Mouse (Mus musculus) E14TG2a.4 (cell line): ENCODE data around the gene Wdr90.
A peak's percentile ranks its signal among the peaks of the same experiment; 100 is the strongest.
"Not testable (repeated sequence)": the region's sequence is repeated elsewhere in the genome, so short reads cannot be mapped to it uniquely, and the experiment has no call there.

Experiments used
- H3K27me3 ChIP-seq: 2 replicates; pipeline ENCODE4 v1.6.1; 2014; ENCODE audit warnings: low read length, control low read depth; ENCODE audit not compliant: insufficient read depth
- H3K36me3 ChIP-seq: 2 replicates; pipeline ENCODE4 v1.6.1; 2014; ENCODE audit warnings: low read length, control low read depth; ENCODE audit not compliant: insufficient read depth
- H3K4me1 ChIP-seq: replicated peaks from 2 replicates; pipeline ENCODE4 v1.6.1; 2014; ENCODE audit warnings: low read depth, low read length, control low read depth
- H3K4me3 ChIP-seq: replicated peaks from 2 replicates; pipeline ENCODE4 v1.5.1; 2014; ENCODE audit warnings: mild to moderate bottlenecking, low read length
- H3K9me3 ChIP-seq: 2 replicates; pipeline ENCODE4 v1.6.1; 2014; ENCODE audit warnings: low read length, control low read depth
- CTCF ChIP-seq: conservative IDR thresholded peaks from 2 replicates; pipeline ENCODE4 v1.5.1; 2014; ENCODE audit warnings: low read length
- NANOG ChIP-seq: IDR thresholded peaks from 2 replicates; pipeline ENCODE4 v1.6.1; 2014; ENCODE audit warnings: borderline replicate concordance, low read length, mixed read lengths
- POU5F1 ChIP-seq: IDR thresholded peaks from 2 replicates; pipeline ENCODE4 v1.6.1; 2014; ENCODE audit warnings: low read length, borderline replicate concordance

The Wdr90 gene

GRCm38 (mm10) chr17:25875171-25876136, 14.2 kb upstream of the Wdr90 start:
- Histone ChIP-seq H3K4me1 (peaks cover 65% of the 10 kb centered on the region), H3K36me3 (peaks cover 36% of the 10 kb centered on the region), H3K4me3 (peak overlapping the region; percentile 90), H3K27me3 (no peaks in the 10 kb centered on the region; the same call in 1 of the 2 replicates), H3K9me3 (no peaks in the 10 kb centered on the region)
- TF ChIP-seq POU5F1: no peak
- no peak for TF ChIP-seq CTCF
- no peak for TF ChIP-seq NANOG

DNA sequence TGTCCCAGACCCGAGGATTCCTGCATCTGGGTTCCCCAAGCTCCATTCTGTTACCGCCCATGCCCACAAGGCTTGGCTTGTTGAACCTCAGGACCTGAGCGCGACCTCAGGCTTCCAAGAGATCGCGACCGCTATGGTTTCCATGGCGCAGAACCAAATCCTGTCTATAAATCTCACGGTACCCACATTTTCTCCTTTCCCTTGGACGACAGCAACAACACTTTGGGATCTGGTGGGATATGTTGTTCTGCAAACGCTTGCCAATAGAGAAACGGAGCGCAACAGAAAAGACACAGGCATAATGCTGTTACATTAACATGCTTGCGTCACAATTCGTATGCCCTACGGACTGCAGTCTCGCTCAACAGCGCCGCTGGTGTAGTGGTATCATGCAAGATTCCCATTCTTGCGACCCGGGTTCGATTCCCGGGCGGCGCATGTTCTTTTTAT, 13.4 kb upstream of the Wdr90 start, which contains the start of gene Mettl26:
TSS of gene Mettl26 (plus strand) at position 354 of the 450 bp plus-strand sequence.
- Histone ChIP-seq H3K9me3 (no peaks in the 10 kb centered on the region), H3K4me1 (peaks cover 59% of the 10 kb centered on the region), H3K27me3 (no peaks in the 10 kb centered on the region; the same call in 1 of the 2 replicates), H3K36me3 (peaks cover 30% of the 10 kb centered on the region), H3K4me3 (peak within 1 kb of the TSS; percentile 90)
- TF ChIP-seq POU5F1: no peak
- TF ChIP-seq NANOG: no peak
- TF ChIP-seq CTCF: no peak

GRCm38 (mm10) chr17:25874148-25874720, 12.9 kb upstream of the Wdr90 start:
- Histone ChIP-seq H3K9me3 (no peaks in the 10 kb centered on the region), H3K27me3 (no peaks in the 10 kb centered on the region; the same call in 1 of the 2 replicates), H3K4me1 (peaks cover 58% of the 10 kb centered on the region), H3K36me3 (peaks cover 26% of the 10 kb centered on the region), H3K4me3 (peak overlapping the region; percentile 90)
- TF ChIP-seq NANOG: no peak
- TF ChIP-seq POU5F1: no peak
- no peak for TF ChIP-seq CTCF

DNA sequence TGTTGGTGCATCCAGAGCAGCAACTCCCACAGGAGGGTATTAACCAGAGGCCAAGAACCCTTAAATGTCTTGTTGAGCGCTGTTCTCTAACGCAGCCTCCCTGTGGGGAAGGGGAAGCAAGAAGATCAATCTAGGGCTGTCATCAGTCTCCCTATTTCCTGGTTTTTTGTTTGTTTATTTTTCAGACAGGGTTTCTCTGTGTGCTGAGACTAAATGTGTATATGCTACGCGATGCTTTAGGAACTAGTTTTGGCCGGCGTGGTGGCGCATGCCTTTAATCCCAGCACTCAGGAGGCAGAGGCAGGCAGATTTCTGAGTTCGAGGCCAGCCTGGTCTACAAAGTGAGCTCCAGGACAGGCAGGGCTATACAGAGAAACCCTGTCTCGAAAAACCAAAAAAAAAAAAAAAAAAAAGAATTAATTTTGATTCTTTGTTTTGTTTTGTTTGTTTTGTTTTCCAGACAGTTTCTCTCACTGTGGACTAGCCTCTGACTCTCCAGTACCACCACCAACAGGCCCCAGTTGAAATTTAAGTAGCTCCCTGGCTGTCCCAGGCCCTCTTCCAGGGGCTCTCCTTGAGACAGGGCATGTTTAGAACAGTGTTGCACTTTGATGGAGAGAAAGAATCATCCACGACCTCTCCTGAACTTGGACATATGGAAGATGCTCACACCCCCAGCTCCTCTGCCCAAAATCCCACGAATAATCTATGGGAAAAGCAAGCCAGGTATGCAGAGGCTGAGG, 12.3 kb upstream of the Wdr90 start:
- Histone ChIP-seq H3K27me3 (no peaks in the 10 kb centered on the region; the same call in 1 of the 2 replicates), H3K4me1 (peaks cover 57% of the 10 kb centered on the region), H3K4me3 (peak overlapping the region; percentile 90), H3K36me3 (peaks cover 20% of the 10 kb centered on the region), H3K9me3 (no peaks in the 10 kb centered on the region)
- TF ChIP-seq POU5F1: no peak
- no peak for TF ChIP-seq NANOG
- TF ChIP-seq CTCF: no peak

DNA sequence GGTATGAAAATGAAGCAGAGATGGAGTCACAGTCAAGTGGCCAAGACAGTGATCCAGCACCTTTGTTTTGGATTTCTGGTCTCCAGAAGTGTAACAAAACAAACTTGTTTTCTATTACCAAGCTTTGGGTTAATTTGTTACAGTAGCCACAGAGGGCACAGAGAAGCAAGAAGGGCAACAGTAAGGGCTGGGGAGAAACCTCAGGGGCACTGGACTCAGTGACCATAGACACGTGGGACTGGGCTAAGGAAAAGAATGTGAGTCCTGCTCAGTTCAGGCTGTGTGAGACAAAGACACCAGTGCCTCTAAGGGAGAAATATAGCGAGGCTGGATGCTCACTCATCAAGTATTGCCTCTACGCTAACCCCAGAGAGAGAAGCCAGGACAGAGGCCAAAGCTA, 11.4 kb upstream of the Wdr90 start:
- Histone ChIP-seq H3K4me1 (peaks cover 52% of the 10 kb centered on the region), H3K27me3 (no peaks in the 10 kb centered on the region; the same call in 1 of the 2 replicates), H3K4me3 (no peak overlapping the region), H3K9me3 (no peaks in the 10 kb centered on the region), H3K36me3 (peaks cover 11% of the 10 kb centered on the region)
- TF ChIP-seq CTCF: no peak
- TF ChIP-seq POU5F1: no peak
- no peak for TF ChIP-seq NANOG

- H3K36me3 ChIP-seq, H3K9me3 ChIP-seq, H3K27me3 ChIP-seq, H3K4me3 ChIP-seq: not testable (repeated sequence)
- peaks cover 53% of the 10 kb centered on the region for H3K4me1 ChIP-seq
Measured at GRCm38 (mm10) chr17:25871566-25871965, 10.3 kb upstream of the Wdr90 start.

DNA sequence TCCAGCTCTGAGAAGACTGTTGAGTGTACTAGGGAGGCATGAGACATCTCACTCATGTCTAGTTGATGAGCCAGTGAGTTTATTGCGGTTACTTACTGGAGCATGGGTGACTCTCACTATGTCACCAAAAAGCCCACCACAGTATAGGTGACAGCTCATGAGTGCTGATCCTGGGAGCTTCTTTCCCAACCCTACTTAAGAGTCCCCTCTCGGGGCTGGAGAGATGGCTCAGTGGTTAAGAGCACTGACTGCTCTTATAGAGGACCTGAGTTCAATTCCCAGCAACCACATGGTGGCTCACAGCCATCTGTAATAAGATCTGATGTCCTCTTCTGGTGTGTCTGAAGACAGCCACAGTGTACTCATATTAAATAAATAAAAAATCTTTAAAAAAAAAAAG, 8.7 kb upstream of the Wdr90 start:
- H3K36me3 ChIP-seq: no peaks in the 10 kb centered on the region; the same call in 1 of the 2 replicates
- TF ChIP-seq POU5F1 (no peak), CTCF (no peak), NANOG (no peak)

GRCm38 (mm10) chr17:25869498-25869897, 8.2 kb upstream of the Wdr90 start:
- H3K4me1 ChIP-seq: peaks cover 62% of the 10 kb centered on the region
- H3K4me3 ChIP-seq: no peak overlapping the region
- no peak for TF ChIP-seq POU5F1
- no peak for TF ChIP-seq NANOG
- no peak for TF ChIP-seq CTCF
- no peaks in the 10 kb centered on the region for H3K9me3 ChIP-seq
- no peaks in the 10 kb centered on the region for H3K27me3 ChIP-seq
- peaks cover 3% of the 10 kb centered on the region for H3K36me3 ChIP-seq

More for the DNA sequence above, 8.7 kb upstream of the Wdr90 start:
- Histone ChIP-seq H3K9me3 (no peaks in the 10 kb centered on the region), H3K27me3 (no peaks in the 10 kb centered on the region), H3K4me3 (no peak overlapping the region), H3K4me1 (peaks cover 60% of the 10 kb centered on the region)
